8 mouse cellular contexts compared by ENCODE assay signal in the genomic region with DNA sequence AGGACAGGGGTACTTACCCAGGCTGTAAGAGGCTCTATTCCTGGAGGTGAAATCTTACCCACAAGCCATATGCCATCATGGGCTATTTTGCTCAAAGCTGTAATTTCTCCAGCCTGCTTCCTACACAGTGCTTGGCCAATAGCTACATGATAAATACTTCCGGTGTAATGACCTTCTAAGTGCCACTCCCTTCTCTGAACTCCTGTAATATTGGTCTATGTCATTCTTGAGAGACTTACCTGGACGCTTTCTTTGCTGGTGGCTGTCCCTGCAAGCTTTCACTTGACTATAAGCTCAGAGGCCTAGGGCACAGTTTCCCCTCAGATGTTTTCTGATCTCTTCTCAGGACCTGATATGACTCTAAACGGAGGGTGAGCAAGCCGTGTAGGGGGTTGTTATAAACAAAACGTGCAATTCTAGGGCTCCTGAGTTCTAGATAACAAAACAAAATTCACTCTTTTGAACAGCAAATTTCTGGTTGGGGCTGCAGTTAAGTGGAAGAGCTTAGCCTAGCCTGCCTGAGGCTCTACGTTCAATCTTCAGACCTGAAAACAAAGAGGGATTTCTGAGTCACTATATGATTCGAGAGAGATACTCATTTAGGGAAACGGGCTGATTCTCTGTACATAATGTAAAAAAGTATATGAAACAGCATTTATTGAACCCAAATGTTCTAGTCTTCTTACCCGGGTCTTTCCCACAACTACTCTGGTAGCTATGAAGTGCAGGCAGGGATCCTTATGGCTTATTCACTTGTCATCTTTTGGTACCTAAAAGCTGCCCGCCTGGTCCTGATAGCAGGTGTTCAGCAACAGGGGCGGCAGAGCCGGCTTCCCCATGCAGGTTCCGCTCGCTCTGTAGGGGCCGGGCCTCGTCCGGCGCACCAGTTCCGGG. TPM values are rescaled to one million over a fixed set of nuclear protein-coding genes. Genes with fewer than 3 reads are reported as not detected.
A peak's percentile ranks its signal among the peaks of the same experiment; 100 is the strongest.
DNase-seq lines count a peak whose midpoint lies in the region; ATAC-seq and TF ChIP-seq lines count a peak whose summit lies in the region.

No protein-coding gene starts in this region.

- ATAC-seq in forebrain, embryonic 15.5 days (replicated peaks) = no peak
- ATAC-seq in liver, postnatal 0 days = peak; percentile 79

- TF ChIP-seq EP300 in heart, adult 2 months (IDR thresholded peaks at IDR 0.05; ENCODE audit: insufficient read depth, low read depth, low read length) = no peak
- TF ChIP-seq EP300 in liver, postnatal 0 days (IDR thresholded peaks at IDR 0.05; ENCODE audit: low read depth) = no peak

- peak overlapping the region; percentile 99 for H3K9ac ChIP-seq in heart, adult 2 months (ENCODE audit: low read depth, low read length)
- peak overlapping the region; percentile 89 for H3K9ac ChIP-seq in forebrain, embryonic 15.5 days (replicated peaks)
- H3K9ac ChIP-seq in liver, postnatal 0 days (replicated peaks) = peak overlapping the region; percentile 78

- H3K36me3 ChIP-seq in heart, adult 2 months (ENCODE audit: control insufficient read depth, insufficient read depth, low read length) = peaks cover 12% of the 10 kb centered on the region
- H3K36me3 ChIP-seq in forebrain, embryonic 15.5 days = no peaks in the 10 kb centered on the region
- no peaks in the 10 kb centered on the region for H3K36me3 ChIP-seq in liver, postnatal 0 days (replicated peaks; ENCODE audit: insufficient read depth, low read length)

- no peak for TF ChIP-seq CTCF in heart, adult 2 months (IDR thresholded peaks at IDR 0.05)
- no peak for TF ChIP-seq CTCF in liver, postnatal 0 days (IDR thresholded peaks at IDR 0.05; ENCODE audit: low read depth)

- 6% methylated on average over 19 of the region's 19 CpGs for WGBS in heart, adult 2 months
- 19% methylated on average over 19 of the region's 19 CpGs for WGBS in forebrain, embryonic 15.5 days
- 7% methylated on average over 19 of the region's 19 CpGs for WGBS in liver, postnatal 0 days (ENCODE audit: insufficient replicate concordance)

- no peaks in the 10 kb centered on the region for H3K27me3 ChIP-seq in heart, adult 2 months (ENCODE audit: control insufficient read depth, insufficient read depth, low read length)
- H3K27me3 ChIP-seq in forebrain, embryonic 15.5 days = no peaks in the 10 kb centered on the region
- H3K27me3 ChIP-seq in liver, postnatal 0 days (ENCODE audit: insufficient read depth, low read length) = no peaks in the 10 kb centered on the region

- no peak for DNase-seq in heart, adult 2 months
- no peak for DNase-seq in heart, postnatal 10 days
- DNase-seq in A20 (ENCODE audit: low read depth, low spot score) = peak; percentile 56
- no peak for DNase-seq in liver, postnatal 0 days
- no peak for DNase-seq in right cerebral cortex, adult 18-20 months
- DNase-seq in adipocyte (ENCODE audit: low spot score) = no peak
- DNase-seq in thymus, postnatal 10 days (ENCODE audit: low spot score in 2 of 2) = no peak

- no peak for TF ChIP-seq POLR2A in heart, adult 2 months (IDR thresholded peaks at IDR 0.05; ENCODE audit: insufficient read depth, low read depth, low read length)

- peaks cover 15% of the 10 kb centered on the region for H3K79me2 ChIP-seq in heart, adult 2 months (replicated peaks; ENCODE audit: control insufficient read depth, insufficient read depth, low read length)

- H3K4me1 ChIP-seq in heart, adult 2 months (ENCODE audit: control insufficient read depth, insufficient read depth, low read length) = peaks cover 27% of the 10 kb centered on the region
- H3K4me1 ChIP-seq in forebrain, embryonic 15.5 days = peaks cover 40% of the 10 kb centered on the region
- peaks cover 46% of the 10 kb centered on the region for H3K4me1 ChIP-seq in liver, postnatal 0 days (ENCODE audit: insufficient read depth)

- H3K4me2 ChIP-seq in forebrain, embryonic 15.5 days (replicated peaks) = peak overlapping the region; percentile 81
- peak overlapping the region; percentile 93 for H3K4me2 ChIP-seq in liver, postnatal 0 days (ENCODE audit: low read depth, low read length)

- intact Hi-C loops in heart, adult 2 months (cut with DNase I) = loop anchor here (2.0 to 5.0 kb wide), 2 partner anchors 19 to 40 kb away; no protein-coding TSS in a partner anchor
- intact Hi-C loops in heart, postnatal 10 days (cut with DNase I) = loop anchor here (2.0 to 5.0 kb wide), 4 partner anchors 19 to 100 kb away; partner anchors contain the start of genes Minos1 and Nbl1

- peak overlapping the region; percentile 62 for H3K4me3 ChIP-seq in heart, adult 2 months
- peak overlapping the region; percentile 98 for H3K4me3 ChIP-seq in forebrain, embryonic 15.5 days
- H3K4me3 ChIP-seq in liver, postnatal 0 days (ENCODE audit: low read depth, low read length) = peak overlapping the region; percentile 99

- H3K27ac ChIP-seq in heart, adult 2 months = peak overlapping the region; percentile 92
- peak overlapping the region; percentile 92 for H3K27ac ChIP-seq in forebrain, embryonic 15.5 days (replicated peaks)
- H3K27ac ChIP-seq in liver, postnatal 0 days (ENCODE audit: low read depth) = peak overlapping the region; percentile 94

- no peaks in the 10 kb centered on the region for H3K9me3 ChIP-seq in forebrain, embryonic 15.5 days
- H3K9me3 ChIP-seq in liver, postnatal 0 days (ENCODE audit: low read length) = no peaks in the 10 kb centered on the region

RNA-seq across cellular contexts. Expression of gene Capzb, which starts 0.8 kb away (rescaled TPM):
- 100 to 1,000 TPM; 342 to 392 TPM for total RNA-seq in heart, adult 2 months (2021)
- 160 and 191 TPM in 2 replicates for polyA plus RNA-seq in heart, adult 2 months (2012; rRNA removed)
- total RNA-seq in heart, postnatal 10 days (2021) = 100 to 1,000 TPM; 394 to 406 TPM
- polyA plus RNA-seq in forebrain, embryonic 15.5 days (2015; fragmentation: Nextera tagmentation; extraction: Ambion mirVana) = 312 and 323 TPM in 2 replicates
- 136 and 143 TPM in 2 replicates for polyA plus RNA-seq in liver, postnatal 0 days (2015; fragmentation: Nextera tagmentation; extraction: Ambion mirVana)
